Mouse (Mus musculus) forelimb bud, embryonic 11.5 days (tissue): Measurements from ENCODE around the gene Acnat1.
"Not testable (repeated sequence)": the region's sequence is repeated elsewhere in the genome, so short reads cannot be mapped to it uniquely, and the experiment has no call there.

Experiments
- DNase-seq: peaks from one replicate; pipeline ENCODE4 v3.0.0-alpha.2; 2012; ENCODE audit warnings: low read depth, low spot score

Gene Acnat1

GRCm38 (mm10) chr4:49473435-49474100 lies at the start of gene Acnat1:
TSS of gene Acnat1 (minus strand) at chr4:49473912.
- no peak for DNase-seq

GRCm38 (mm10) chr4:49522576-49522975 lies 48.9 kb upstream of the Acnat1 start:
- DNase-seq, result no peak

GRCm38 (mm10) chr4:49521346-49521745 lies 47.6 kb upstream of the Acnat1 start:
- no peak for DNase-seq

- DNase-seq, result peak; percentile 96
These were observed 47.0 kb upstream of the Acnat1 start, which contains the start of the genes Mrpl50 and Zfp189 for GRCm38 (mm10) chr4:49520572-49521340. TSS of gene Mrpl50 (minus strand) at chr4:49521093. TSS of gene Zfp189 (plus strand) at chr4:49521176.

- DNase-seq, result no peak
These were observed 45.8 kb upstream of the Acnat1 start for GRCm38 (mm10) chr4:49519476-49519875.

GRCm38 (mm10) chr4:49514441-49514840 lies 40.7 kb upstream of the Acnat1 start:
- no peak for DNase-seq

GRCm38 (mm10) chr4:49512636-49513035 lies 38.9 kb upstream of the Acnat1 start:
- peak; percentile 20 for DNase-seq

- DNase-seq, result not testable (repeated sequence)
These were observed 36.6 kb upstream of the Acnat1 start for GRCm38 (mm10) chr4:49510236-49510835.

- DNase-seq, result no peak
These were observed 35.5 kb upstream of the Acnat1 start for GRCm38 (mm10) chr4:49509183-49509582.

GRCm38 (mm10) chr4:49506386-49506785 lies 32.7 kb upstream of the Acnat1 start, which contains the start of gene Baat:
TSS of gene Baat (minus strand) at chr4:49506557.
- no peak for DNase-seq

GRCm38 (mm10) chr4:49503563-49503962 lies 29.9 kb upstream of the Acnat1 start:
- no peak for DNase-seq

- not testable (repeated sequence) for DNase-seq
These were observed 12.4 kb upstream of the Acnat1 start for GRCm38 (mm10) chr4:49485934-49486650.

- DNase-seq, result no peak
These were observed 11.7 kb upstream of the Acnat1 start for GRCm38 (mm10) chr4:49485442-49485841.

- peak; percentile 10 for DNase-seq
These were observed 7.2 kb upstream of the Acnat1 start for GRCm38 (mm10) chr4:49480896-49481295.

GRCm38 (mm10) chr4:49480104-49480760 lies 6.5 kb upstream of the Acnat1 start:
- DNase-seq, result peak; percentile 10

GRCm38 (mm10) chr4:49479035-49479434 lies 5.3 kb upstream of the Acnat1 start:
- DNase-seq, result not testable (repeated sequence)

- DNase-seq, result peak; percentile 35
These were observed 4.6 kb upstream of the Acnat1 start for GRCm38 (mm10) chr4:49478118-49478877.

GRCm38 (mm10) chr4:49474583-49474982 lies 871 bp upstream of the Acnat1 start:
- no peak for DNase-seq

- DNase-seq, result no peak
These were observed 4.1 kb downstream of the Acnat1 start for GRCm38 (mm10) chr4:49469435-49470151.

GRCm38 (mm10) chr4:49467360-49467759 lies 6.4 kb downstream of the Acnat1 start:
- no peak for DNase-seq
